ENCODE assay signal across 10 mouse cellular contexts in genomic region chr2:168111902-168112301, GRCm38 (mm10). TPM values are rescaled to one million over a fixed set of nuclear protein-coding genes. Genes with fewer than 3 reads are reported as not detected.
DNase-seq lines count a peak whose midpoint lies in the region; ATAC-seq and TF ChIP-seq lines count a peak whose summit lies in the region.
"Had no signal": no experiment of that assay in that cellular context is flagged by ENCODE, and none has a peak within 500 bp of the region (broad histone marks: within the 10 kb centered on the region; RNA-seq: fewer than 3 reads in every experiment).

No protein-coding gene starts in this region.

- H3K9ac ChIP-seq in limb, embryonic 13.5 days: 0 out of 2 replicates have a peak overlapping the region, but pooled peaks have one; percentile 13
- H3K9ac ChIP-seq: embryonic facial prominence, embryonic 15.5 days had no signal

- peak; percentile 87; the same call in 1 of the 2 replicates for TF ChIP-seq CTCF in thymus, adult 2 months (IDR thresholded peaks at IDR 0.05; ENCODE audit: borderline replicate concordance, control insufficient read depth, extremely low read depth, insufficient read depth, low read length, poor library complexity)

- peaks cover 23% of the 10 kb centered on the region for H3K4me1 ChIP-seq in limb, embryonic 13.5 days
- H3K4me1 ChIP-seq in thymus, adult 2 months (replicated peaks; ENCODE audit: control insufficient read depth, insufficient read depth, low read length): peaks cover 4% of the 10 kb centered on the region; the same call in 1 of the 2 replicates

- H3K36me3 ChIP-seq in limb, embryonic 13.5 days: no peaks in the 10 kb centered on the region
- H3K36me3 ChIP-seq in thymus, adult 2 months (ENCODE audit: control insufficient read depth, insufficient read depth, low read length): no peaks in the 10 kb centered on the region
- H3K36me3 ChIP-seq: embryonic facial prominence, embryonic 15.5 days had no signal

- H3K9me3 ChIP-seq in limb, embryonic 13.5 days: no peaks in the 10 kb centered on the region
- H3K9me3 ChIP-seq: embryonic facial prominence, embryonic 15.5 days had no signal

- H3K27me3 ChIP-seq in limb, embryonic 13.5 days: no peaks in the 10 kb centered on the region
- H3K27me3 ChIP-seq in thymus, adult 2 months (ENCODE audit: control insufficient read depth, insufficient read depth, low read length): no peaks in the 10 kb centered on the region; the same call in 1 of the 2 replicates
- H3K27me3 ChIP-seq: embryonic facial prominence, embryonic 15.5 days had no signal

- no peak overlapping the region for H3K4me3 ChIP-seq in limb, embryonic 13.5 days
- H3K4me3 ChIP-seq in thymus, adult 2 months (ENCODE audit: control insufficient read depth, insufficient read depth, low read length): no peak overlapping the region
- H3K4me3 ChIP-seq: embryonic facial prominence, embryonic 15.5 days; myocyte had no signal

- WGBS in limb, embryonic 13.5 days: 9% methylated on average over 7 of the region's 7 CpGs
- WGBS in thymus, adult 2 months: 14% methylated on average over 7 of the region's 7 CpGs

- no peak overlapping the region for H3K27ac ChIP-seq in limb, embryonic 13.5 days
- no peak overlapping the region for H3K27ac ChIP-seq in thymus, adult 2 months (ENCODE audit: control insufficient read depth, insufficient read depth, low read length)
- H3K27ac ChIP-seq: embryonic facial prominence, embryonic 15.5 days had no signal

- no peak for TF ChIP-seq POLR2A in thymus, adult 2 months (IDR thresholded peaks at IDR 0.05; ENCODE audit: control insufficient read depth, extremely low read depth, insufficient read depth, low read length, poor library complexity)

- H3K4me2 ChIP-seq in limb, embryonic 13.5 days (replicated peaks): no peak overlapping the region
- H3K4me2 ChIP-seq: embryonic facial prominence, embryonic 15.5 days had no signal

- no peak for ATAC-seq in limb, embryonic 13.5 days (ENCODE audit: low FRiP score, low read depth)

- DNase-seq in left cerebral cortex, adult 18-20 months (ENCODE audit: low spot score in 2 of 2): peak; percentile 55 to 81
- DNase-seq in left cerebral cortex, adult 11 months (ENCODE audit: low spot score): no peak
- DNase-seq in adrenal gland, adult 2 months: peak; percentile 66
- peak; percentile 81 for DNase-seq in embryo, embryonic 10.5 days (ENCODE audit: low spot score)
- peak; percentile 24 to 32 for DNase-seq in heart, adult 9 months (ENCODE audit: low spot score in 2 of 2)
- peak; percentile 74 to 83 for DNase-seq in natural killer cell, adult 2 months (ENCODE audit: low spot score in 2 of 2)
- peak; percentile 75 for DNase-seq in thymus, adult 2 months

RNA-seq across cellular contexts. Expression of gene Pard6b, which starts 31.1 kb away (rescaled TPM):
- total RNA-seq in left cerebral cortex, adult 18-20 months (2021): 1 to 10 TPM; 5.5 to 5.7 TPM
- total RNA-seq in adrenal gland, adult 2 months (2021): 1 to 10 TPM in 1 of 2 experiments, under 1 TPM in 1; 0.92 to 1.9 TPM
- 1.3 and 2.1 TPM in 2 replicates for polyA plus RNA-seq in adrenal gland, adult 2 months (2012; rRNA removed)
- 2.7 and 3.7 TPM in 2 replicates for polyA plus RNA-seq in limb, embryonic 13.5 days (2015; fragmentation: Nextera tagmentation; extraction: Ambion mirVana)
- polyA plus RNA-seq in thymus, adult 2 months (2012; rRNA removed): 3.4 and 4.2 TPM in 2 replicates
